Mouse (Mus musculus) adipocyte (in vitro differentiated cells): Measurements from ENCODE around the gene Gm37240.

ENCODE experiments used
- DNase-seq: peaks from one replicate; pipeline ENCODE4 v3.0.0-alpha.2; 2016; ENCODE audit warnings: low spot score

Gm37240 gene

DNA sequence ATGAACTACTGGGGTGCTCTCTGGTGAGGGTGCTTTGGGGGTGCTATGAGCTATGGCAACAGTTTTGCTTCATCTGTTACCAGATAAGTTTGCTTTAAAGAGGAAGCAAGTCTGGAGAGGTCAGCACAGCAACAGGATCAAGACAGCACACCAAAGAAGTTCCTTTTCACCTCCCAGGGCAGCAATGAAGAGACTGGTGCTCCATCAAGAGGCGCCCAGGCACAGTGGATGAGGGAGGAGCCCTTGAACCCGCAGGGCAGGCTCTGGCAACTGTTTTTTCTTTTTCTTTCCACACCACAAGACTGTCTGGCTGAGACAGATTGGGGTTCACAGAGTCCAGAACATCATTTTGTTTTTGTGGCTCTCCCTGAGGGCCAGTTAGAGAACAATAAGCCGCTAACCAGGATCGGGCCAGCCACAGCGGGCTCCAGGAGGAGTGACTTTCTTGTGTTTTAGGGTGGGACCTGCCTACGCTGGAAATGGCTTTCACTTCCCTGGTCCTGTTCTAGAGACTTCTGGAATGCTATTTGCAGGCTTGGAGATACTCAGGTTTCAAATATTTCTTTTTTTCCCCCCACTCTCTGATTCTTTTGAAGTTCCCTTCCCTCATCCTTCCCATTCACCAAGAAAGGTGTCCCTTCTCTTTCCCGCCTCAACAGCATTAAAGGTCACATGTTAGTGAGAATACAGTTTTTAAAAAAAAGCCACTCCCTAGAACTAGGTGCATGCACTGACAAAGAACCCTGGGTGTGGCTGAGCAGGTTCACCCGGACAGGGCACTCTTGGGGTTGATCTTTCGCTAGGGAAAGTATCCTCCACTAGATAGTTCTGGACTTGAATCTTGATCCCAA lies 1241.9 kb downstream of the Gm37240 start:
- DNase-seq, result no peak

DNA sequence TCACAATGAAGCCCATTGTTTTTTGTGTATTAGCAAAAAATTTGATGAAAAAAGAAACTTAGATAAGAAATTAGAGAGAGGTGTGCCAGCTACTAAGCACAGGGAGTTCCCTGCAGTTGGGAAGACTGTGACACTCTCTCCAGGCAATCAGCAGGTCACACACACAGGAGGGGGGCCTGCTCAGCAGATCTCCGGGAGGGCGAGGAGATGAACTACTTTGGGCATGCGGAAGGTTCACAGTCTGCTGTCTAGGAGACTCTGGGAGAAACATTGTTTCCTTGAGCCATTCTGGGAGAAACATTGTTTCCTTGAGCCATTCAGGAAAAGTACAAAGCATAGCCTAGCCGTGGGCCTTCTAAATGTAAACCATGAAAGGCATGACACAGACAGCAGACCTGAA lies 1244.4 kb downstream of the Gm37240 start:
- no peak for DNase-seq

- no peak for DNase-seq
Measured at GRCm38 (mm10) chr3:84641391-84641790, 1245.9 kb downstream of the Gm37240 start.

GRCm38 (mm10) chr3:84640536-84640935 lies 1246.8 kb downstream of the Gm37240 start:
- no peak for DNase-seq

DNA sequence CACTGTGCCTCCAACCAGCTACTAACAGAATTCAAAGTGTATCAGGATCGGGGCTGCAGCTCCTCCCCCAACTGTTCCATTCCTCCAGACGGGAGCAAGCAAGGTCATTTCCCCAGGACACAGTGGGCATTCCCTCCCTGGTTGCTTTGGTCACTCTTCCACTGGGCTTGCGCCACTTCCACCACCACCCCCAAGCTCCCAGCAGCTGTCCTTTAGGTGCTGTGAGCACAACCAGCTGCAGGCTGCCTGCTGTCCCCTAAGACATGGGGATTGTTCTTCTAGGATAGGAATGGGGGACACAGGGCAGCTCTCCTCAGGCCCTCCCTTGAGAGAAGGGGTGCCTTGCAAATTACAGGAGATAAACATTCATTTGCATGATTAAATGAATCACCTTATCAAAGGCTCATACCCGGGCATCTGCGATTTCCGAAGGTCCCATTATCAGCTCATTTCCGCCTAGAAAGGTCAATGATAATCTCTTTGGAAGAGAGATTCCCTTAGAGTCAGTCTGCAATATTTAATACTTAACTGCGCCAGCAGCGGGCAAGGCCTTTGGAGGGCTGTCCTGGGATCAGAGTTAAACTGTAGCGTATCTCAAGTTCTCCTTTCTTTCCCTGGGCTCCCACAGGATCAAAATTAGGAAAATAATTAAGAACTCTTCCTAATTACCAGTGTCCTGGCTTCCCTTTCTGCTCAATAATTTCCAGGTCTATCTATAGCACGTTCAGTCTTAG lies 1247.4 kb downstream of the Gm37240 start:
- DNase-seq, result no peak

DNA sequence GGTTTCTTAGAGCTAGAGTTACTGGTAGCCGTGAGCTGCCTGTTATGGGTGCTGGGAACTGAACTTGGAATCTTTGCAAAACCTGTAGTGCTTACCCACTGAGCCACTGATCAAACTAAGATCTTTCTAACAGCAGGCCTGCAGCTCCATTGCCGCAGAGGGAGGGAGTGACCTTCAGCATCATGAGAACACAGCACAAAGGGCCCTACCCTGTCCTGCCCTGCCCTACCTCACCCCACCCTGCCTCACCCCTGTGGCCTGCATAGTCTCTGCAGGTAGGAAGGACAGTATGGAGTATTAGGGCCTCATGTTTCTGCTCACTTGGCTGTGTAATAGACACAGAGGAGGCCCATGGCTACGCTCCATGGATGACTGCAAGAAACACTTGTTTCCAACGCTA lies 1248.5 kb downstream of the Gm37240 start:
- DNase-seq, result no peak

GRCm38 (mm10) chr3:84637890-84638578 lies 1249.3 kb downstream of the Gm37240 start:
- no peak for DNase-seq

DNA sequence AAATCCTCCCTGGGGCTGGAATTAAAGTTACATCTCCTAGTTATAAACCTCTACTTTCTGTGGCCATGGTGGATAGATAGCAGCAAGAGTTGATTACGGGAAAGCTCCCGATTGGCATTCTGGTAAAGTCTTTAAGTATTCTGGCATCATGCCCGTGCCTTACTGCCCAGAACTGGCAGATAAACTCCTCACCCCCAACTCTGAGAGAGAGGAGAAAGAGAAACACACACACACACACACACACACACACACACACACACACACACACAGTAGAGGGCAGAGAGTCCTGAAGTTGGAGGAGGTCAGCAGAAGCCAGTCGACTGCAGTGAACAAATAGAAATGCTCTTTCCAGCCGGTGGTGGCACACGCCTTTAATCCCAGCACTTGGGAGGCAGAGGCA lies 1250.2 kb downstream of the Gm37240 start:
- no peak for DNase-seq

- DNase-seq, result no peak
Measured at GRCm38 (mm10) chr3:84631586-84631985, 1255.7 kb downstream of the Gm37240 start.

GRCm38 (mm10) chr3:84622026-84622425 lies 1265.3 kb downstream of the Gm37240 start:
- DNase-seq, result no peak

GRCm38 (mm10) chr3:84619725-84620124 lies 1267.6 kb downstream of the Gm37240 start:
- DNase-seq, result no peak

DNA sequence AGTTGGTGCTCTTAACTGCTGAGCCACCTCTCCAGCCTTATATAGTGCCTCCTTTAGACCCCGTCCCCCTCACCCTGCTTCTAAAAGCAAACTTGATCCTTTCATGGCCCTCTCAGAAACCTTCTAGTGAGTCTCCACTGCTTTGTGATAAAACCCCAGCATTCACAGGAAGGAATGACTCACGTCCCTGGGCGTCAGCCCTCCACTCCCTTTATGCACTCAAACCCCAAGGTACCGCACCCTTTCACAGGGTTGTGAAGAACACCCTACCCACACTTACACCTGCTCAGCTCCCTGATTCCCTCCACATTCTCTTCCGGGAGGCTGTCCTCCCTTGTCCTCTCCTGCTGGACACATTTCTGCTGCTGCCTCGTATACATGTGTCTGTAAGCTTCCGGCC lies 1268.3 kb downstream of the Gm37240 start:
- DNase-seq, result no peak

GRCm38 (mm10) chr3:84618627-84619026 lies 1268.7 kb downstream of the Gm37240 start:
- no peak for DNase-seq

DNA sequence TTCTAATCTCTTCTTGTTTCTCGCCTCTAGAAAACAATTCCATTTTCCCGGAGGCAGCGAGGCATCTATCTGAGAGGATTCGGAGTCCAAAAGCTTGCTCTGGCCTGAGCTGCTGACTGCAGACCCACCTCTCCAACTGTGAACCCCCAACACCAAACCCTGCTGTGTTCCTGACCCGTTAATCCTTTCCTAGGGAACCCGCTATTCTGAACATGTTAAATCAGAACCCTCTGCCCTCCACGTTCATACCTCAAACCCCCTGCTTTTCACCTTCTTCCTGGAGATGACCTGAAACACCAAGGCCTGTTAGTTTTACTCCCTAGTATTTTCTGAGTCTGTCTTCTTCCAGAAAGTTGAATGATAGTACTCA lies 1271.5 kb downstream of the Gm37240 start:
- DNase-seq, result no peak

GRCm38 (mm10) chr3:84615050-84615855 lies 1272.1 kb downstream of the Gm37240 start:
- peak; percentile 69 for DNase-seq

GRCm38 (mm10) chr3:84610183-84610710 lies 1277.1 kb downstream of the Gm37240 start:
- DNase-seq, result no peak

GRCm38 (mm10) chr3:84603212-84603611 lies 1284.1 kb downstream of the Gm37240 start:
- no peak for DNase-seq

GRCm38 (mm10) chr3:84602759-84603158 lies 1284.6 kb downstream of the Gm37240 start:
- DNase-seq, result no peak

DNA sequence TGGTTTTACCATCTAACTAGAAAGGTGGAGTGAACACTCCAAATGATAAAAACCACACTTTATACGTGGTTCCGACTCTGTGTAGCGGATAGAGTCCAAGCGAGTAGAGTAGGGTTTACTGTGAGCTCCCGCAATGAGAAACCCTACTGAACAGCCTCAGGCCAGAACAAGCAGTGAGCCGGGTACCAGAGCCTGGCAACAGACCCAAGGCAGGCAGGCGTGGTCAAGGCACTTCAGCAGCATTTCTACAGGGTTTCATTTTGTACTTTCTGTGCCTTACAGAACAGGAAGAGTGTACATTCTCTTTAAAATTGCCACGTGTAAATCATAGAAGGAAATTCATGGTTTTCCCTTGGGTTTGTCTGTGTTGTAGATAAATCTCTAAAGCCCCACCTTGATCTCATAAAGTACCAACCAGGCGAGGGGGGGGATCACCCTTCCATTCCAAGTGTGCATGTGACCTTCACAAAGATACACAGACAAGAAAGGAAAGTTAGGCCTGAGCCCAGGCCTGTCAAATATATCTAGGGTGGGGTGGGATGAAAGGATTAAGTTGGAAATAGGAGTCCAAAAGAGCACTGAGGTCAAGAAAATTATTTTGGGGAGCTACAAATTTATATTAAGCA lies 1285.3 kb downstream of the Gm37240 start:
- no peak for DNase-seq

DNA sequence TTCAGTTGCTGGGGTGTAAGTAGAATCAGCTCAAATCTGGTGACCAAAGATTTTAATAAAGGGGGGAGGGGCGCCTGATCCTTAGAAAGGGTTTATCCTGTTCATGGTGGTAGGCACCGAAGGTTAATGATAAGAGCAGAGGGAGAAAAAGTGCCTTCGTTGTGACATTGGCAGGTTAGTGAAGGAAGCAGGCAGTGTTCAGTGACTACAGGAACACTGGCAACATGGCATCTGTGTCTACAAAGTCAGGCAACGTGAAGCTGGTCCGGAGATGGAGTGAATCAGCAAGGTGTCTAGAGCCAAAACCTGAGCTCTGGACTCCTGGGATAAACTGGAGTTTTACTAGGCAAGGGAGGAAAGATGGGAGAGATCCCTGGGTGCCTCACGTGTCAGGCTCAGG lies 1288.6 kb downstream of the Gm37240 start:
- DNase-seq, result no peak
